Mouse (Mus musculus): ENCODE results near the gene Wfdc3. TPM values are rescaled to one million over a fixed set of nuclear protein-coding genes. Genes with fewer than 3 reads are reported as not detected.

Gene Wfdc3
- polyA plus RNA-seq, 1 experiment, result 2.6 TPM

DNA sequence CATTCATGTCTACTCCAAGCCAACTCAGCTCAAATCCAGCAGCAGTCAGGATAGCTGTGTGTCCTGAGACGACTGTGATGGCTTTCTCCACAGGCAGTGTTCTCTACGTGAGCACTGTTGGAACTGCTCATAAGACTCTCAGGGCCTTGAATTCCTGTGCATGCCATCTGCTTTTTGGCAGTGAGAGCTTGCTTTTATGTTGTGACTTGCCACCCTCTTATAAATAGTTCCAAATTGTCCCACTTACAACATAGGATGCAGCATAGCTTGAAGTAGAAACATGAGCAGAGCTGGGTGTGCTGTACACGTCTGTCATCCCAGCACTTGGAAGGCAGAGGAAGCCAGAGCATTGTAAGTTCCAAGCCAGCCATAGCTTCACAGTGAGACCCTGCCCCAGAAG lies 20.1 kb upstream of the Wfdc3 start:
- TF ChIP-seq POLR2A (IDR thresholded peaks at IDR 0.05; ENCODE audit: extremely low read depth, insufficient read depth, low read length) (no peak), CTCF (IDR thresholded peaks at IDR 0.05; ENCODE audit: extremely low read depth, insufficient read depth, low read length) (no peak)
- H3K4me1 ChIP-seq (ENCODE audit: control insufficient read depth, insufficient read depth, low read length), result no peaks in the 10 kb centered on the region
- H3K27ac ChIP-seq (ENCODE audit: insufficient read depth, low read length), result no peak overlapping the region
- H3K4me3 ChIP-seq (ENCODE audit: insufficient read depth, low read length), result no peak overlapping the region

DNA sequence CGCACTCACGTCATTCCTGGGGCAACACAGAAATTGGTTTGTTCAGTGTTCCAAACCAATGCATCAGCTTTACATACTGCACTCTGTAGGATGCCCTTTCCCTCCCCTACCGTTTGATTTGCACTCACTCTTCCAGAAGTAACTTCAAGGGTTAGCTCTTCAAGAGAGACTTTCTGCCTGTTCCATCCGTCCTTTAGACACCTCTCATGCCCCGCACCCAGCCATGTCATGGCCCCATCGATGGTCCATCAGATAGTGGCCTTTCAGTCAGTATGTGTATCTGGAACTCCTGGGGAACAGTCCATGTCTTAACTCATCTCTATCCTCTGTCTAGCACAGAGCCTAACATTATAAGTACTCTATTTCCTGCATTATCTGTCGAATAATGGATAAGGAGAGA lies 16.9 kb upstream of the Wfdc3 start:
- Histone ChIP-seq H3K4me1 (ENCODE audit: control insufficient read depth, insufficient read depth, low read length) (no peaks in the 10 kb centered on the region), H3K4me3 (ENCODE audit: insufficient read depth, low read length) (no peak overlapping the region), H3K27ac (ENCODE audit: insufficient read depth, low read length) (no peak overlapping the region)
- TF ChIP-seq CTCF (IDR thresholded peaks at IDR 0.05; ENCODE audit: extremely low read depth, insufficient read depth, low read length) (no peak), POLR2A (IDR thresholded peaks at IDR 0.05; ENCODE audit: extremely low read depth, insufficient read depth, low read length) (no peak)

DNA sequence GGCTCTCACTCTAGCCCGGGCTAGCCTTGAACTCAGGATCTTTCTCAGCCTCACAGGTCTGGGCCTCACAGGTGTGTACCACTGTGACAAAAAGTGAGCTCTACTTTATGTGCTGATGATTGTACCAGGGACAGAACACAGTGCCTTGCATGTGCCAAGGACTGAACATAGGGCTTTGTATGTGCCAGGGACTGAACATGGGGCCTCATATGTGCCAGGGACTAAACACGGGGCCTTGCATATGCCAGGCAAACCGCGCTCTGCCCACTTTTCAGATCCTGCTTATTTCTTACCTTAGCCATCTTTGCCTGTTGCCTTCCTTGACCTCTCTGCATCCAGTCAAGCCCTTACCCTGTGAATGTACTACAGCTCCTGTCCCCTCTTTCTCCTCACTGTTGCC lies 16.2 kb upstream of the Wfdc3 start:
- H3K4me1 ChIP-seq (ENCODE audit: control insufficient read depth, insufficient read depth, low read length), result no peaks in the 10 kb centered on the region
- no peak for TF ChIP-seq POLR2A (IDR thresholded peaks at IDR 0.05; ENCODE audit: extremely low read depth, insufficient read depth, low read length)
- TF ChIP-seq CTCF (IDR thresholded peaks at IDR 0.05; ENCODE audit: extremely low read depth, insufficient read depth, low read length), result no peak
- H3K27ac ChIP-seq (ENCODE audit: insufficient read depth, low read length), result no peak overlapping the region
- H3K4me3 ChIP-seq (ENCODE audit: insufficient read depth, low read length), result no peak overlapping the region

DNA sequence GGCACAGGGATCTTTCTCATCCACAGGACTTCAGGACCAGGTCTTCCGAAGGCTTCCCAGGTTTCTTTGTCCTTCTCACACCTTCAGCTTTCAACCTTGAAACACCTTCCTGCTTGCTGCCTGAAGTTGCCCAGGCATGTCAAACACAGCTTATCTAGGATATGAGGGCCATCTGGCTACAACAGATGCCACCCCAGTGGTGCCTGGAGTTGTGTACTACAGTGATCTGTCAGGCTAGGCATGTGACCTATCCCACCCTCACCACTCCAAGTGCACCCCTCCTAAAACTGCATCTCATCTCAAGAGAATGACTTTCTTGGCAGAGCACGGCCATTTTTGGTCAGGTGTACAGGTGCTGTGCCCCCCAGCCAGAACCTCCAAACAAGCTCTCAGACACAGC lies 15.8 kb upstream of the Wfdc3 start:
- Histone ChIP-seq H3K4me1 (ENCODE audit: control insufficient read depth, insufficient read depth, low read length) (no peaks in the 10 kb centered on the region), H3K27ac (ENCODE audit: insufficient read depth, low read length) (no peak overlapping the region), H3K4me3 (ENCODE audit: insufficient read depth, low read length) (no peak overlapping the region)
- TF ChIP-seq CTCF (IDR thresholded peaks at IDR 0.05; ENCODE audit: extremely low read depth, insufficient read depth, low read length) (no peak), POLR2A (IDR thresholded peaks at IDR 0.05; ENCODE audit: extremely low read depth, insufficient read depth, low read length) (no peak)

DNA sequence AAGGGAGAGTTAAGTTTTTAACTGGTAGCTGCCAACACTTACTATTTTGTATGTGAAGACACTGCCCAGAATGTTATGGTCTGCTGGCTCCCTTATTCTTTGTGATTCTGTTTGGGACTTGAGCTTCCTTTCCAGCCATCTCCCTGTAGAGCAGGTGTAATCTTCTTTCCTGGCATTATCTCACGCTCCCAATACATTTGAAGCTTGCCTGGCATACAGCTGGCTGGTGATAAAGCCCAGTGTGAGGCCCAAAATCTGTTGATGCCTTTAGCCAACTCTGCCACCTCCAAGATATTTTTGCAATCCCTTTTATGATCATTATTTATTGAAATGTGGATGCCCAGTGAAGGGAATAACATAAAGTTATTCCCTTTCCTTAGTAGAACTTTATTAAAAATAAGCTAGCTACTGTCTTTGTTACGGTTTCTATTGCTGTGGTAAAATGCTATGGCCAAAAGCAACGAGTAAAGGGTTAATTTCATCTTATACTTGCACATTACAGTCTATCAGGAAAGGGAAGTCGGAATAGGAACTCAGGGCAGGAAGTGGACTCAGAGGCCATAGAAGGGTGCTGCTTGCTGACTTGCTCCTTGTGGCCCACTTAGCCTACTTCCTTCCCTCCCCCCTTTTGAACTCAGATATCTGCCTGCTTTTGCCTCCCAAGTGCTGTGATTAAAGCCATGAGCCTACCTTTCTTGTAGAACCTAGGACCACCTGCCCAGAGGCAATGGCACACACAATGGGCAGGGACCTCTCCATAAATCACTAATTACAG lies 14.5 kb upstream of the Wfdc3 start:
- Histone ChIP-seq H3K27ac (ENCODE audit: insufficient read depth, low read length) (no peak overlapping the region), H3K4me3 (ENCODE audit: insufficient read depth, low read length) (no peak overlapping the region), H3K4me1 (ENCODE audit: control insufficient read depth, insufficient read depth, low read length) (no peaks in the 10 kb centered on the region)
- no peak for TF ChIP-seq CTCF (IDR thresholded peaks at IDR 0.05; ENCODE audit: extremely low read depth, insufficient read depth, low read length)
- TF ChIP-seq POLR2A (IDR thresholded peaks at IDR 0.05; ENCODE audit: extremely low read depth, insufficient read depth, low read length), result no peak

DNA sequence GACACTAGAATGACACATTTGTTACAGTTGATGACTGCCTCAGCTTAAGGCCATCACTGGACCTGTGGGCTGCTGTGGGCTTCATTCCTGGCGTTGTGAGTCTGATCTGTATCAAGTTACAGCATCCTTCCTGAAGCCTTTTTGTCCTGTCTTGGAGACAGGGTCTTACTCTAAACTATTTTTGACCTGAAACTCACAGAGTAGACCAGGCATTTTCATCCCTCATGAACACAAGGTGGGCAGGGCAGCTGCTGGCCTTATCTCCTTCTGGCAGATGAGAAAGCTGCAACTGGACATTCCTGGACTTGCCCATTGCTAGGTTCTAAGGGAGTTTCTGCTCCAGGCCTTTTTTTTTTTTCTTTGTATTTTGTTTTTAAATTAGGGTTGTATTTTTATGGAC lies 13.0 kb upstream of the Wfdc3 start:
- Histone ChIP-seq H3K4me3 (ENCODE audit: insufficient read depth, low read length) (no peak overlapping the region), H3K4me1 (ENCODE audit: control insufficient read depth, insufficient read depth, low read length) (no peaks in the 10 kb centered on the region), H3K27ac (ENCODE audit: insufficient read depth, low read length) (no peak overlapping the region)
- TF ChIP-seq CTCF (IDR thresholded peaks at IDR 0.05; ENCODE audit: extremely low read depth, insufficient read depth, low read length), result no peak
- TF ChIP-seq POLR2A (IDR thresholded peaks at IDR 0.05; ENCODE audit: extremely low read depth, insufficient read depth, low read length), result no peak

DNA sequence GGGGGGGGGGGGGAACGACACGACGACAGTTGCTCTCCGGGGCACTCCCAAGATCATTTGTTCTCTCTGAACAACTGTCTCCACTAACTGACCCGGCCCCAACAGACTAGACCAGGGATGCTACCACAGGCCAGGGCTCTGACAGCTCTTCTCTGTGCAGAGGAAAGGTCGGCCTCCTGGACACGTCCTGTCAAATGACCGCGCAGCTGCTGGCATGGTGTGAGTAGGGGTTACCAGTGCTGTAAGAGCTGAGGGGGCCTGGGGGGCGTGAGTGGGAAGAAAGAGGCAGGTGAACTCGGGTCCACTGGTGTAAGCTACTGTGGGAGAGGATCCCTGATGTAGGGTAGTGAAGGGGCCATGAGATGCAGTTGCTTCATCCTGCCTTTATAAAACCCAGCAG lies 12.1 kb upstream of the Wfdc3 start:
- TF ChIP-seq POLR2A (IDR thresholded peaks at IDR 0.05; ENCODE audit: extremely low read depth, insufficient read depth, low read length) (no peak), CTCF (IDR thresholded peaks at IDR 0.05; ENCODE audit: extremely low read depth, insufficient read depth, low read length) (no peak)
- Histone ChIP-seq H3K4me3 (ENCODE audit: insufficient read depth, low read length) (no peak overlapping the region), H3K27ac (ENCODE audit: insufficient read depth, low read length) (no peak overlapping the region), H3K4me1 (ENCODE audit: control insufficient read depth, insufficient read depth, low read length) (no peaks in the 10 kb centered on the region)

DNA sequence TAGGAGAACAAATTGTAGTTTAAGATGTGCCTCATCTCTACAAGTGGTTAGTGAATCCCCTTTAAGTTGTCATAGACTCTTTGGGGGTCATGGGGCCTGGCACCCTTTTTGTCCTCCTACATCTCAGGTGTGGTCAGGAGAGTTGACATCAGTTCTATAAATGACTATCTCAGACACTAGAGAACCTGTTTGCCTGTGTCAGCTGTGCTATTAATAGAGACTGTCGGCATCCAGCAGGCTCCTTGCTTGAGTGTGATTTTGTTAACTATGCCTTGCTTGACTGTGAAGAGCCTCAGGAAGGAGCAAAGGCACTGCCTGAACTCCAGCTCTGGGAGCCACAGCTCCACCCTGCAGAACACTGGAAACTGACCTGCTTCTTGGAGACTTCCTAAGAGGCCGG lies 9.1 kb upstream of the Wfdc3 start:
- Histone ChIP-seq H3K4me1 (ENCODE audit: control insufficient read depth, insufficient read depth, low read length) (no peaks in the 10 kb centered on the region), H3K4me3 (ENCODE audit: insufficient read depth, low read length) (no peak overlapping the region), H3K27ac (ENCODE audit: insufficient read depth, low read length) (no peak overlapping the region)
- TF ChIP-seq CTCF (IDR thresholded peaks at IDR 0.05; ENCODE audit: extremely low read depth, insufficient read depth, low read length) (no peak), POLR2A (IDR thresholded peaks at IDR 0.05; ENCODE audit: extremely low read depth, insufficient read depth, low read length) (no peak)

DNA sequence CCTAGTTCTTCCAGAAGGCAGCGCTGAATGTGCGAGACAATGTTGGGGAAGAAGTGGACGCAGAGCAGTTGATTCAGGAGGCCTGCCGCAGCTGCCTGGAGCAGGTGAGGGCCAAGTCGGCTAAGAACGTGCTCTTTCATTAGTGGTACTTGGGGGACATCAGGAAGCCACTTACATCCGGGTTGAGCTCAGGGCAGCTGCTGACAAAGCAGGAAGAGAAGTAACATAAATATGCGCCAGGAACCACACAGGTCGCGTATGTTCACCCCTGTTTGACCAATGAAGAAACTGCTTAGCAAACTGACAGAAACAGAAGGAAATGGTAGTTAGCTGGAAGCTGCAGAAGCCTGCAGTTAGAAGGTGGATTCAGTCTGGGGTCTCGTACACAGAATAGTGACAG lies 8.4 kb upstream of the Wfdc3 start:
- Histone ChIP-seq H3K4me1 (ENCODE audit: control insufficient read depth, insufficient read depth, low read length) (no peaks in the 10 kb centered on the region), H3K27ac (ENCODE audit: insufficient read depth, low read length) (no peak overlapping the region), H3K4me3 (ENCODE audit: insufficient read depth, low read length) (no peak overlapping the region)
- TF ChIP-seq POLR2A (IDR thresholded peaks at IDR 0.05; ENCODE audit: extremely low read depth, insufficient read depth, low read length) (no peak), CTCF (IDR thresholded peaks at IDR 0.05; ENCODE audit: extremely low read depth, insufficient read depth, low read length) (no peak)

DNA sequence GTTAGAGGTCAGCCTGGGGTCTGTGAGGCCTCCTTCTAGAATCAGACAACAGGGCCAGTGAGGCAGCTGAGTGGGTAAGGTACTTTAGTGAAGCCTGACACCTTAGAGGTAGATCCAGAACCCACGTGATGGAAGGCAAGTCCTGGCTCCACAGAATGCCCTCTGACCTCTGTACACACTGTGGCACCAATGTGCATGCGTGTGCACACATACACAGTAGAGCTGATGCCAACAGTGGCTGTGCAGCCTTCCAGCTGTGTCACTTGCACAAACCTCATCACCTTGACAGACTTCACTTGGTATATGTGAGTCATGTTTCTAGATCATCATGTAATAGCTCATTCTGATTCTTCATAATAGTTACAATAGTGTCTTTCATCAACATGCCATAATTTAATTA lies 6.7 kb upstream of the Wfdc3 start:
- H3K4me3 ChIP-seq (ENCODE audit: insufficient read depth, low read length), result no peak overlapping the region
- no peak overlapping the region for H3K27ac ChIP-seq (ENCODE audit: insufficient read depth, low read length)
- TF ChIP-seq POLR2A (IDR thresholded peaks at IDR 0.05; ENCODE audit: extremely low read depth, insufficient read depth, low read length) (no peak), CTCF (IDR thresholded peaks at IDR 0.05; ENCODE audit: extremely low read depth, insufficient read depth, low read length) (no peak)

More for the DNA sequence above, 6.7 kb upstream of the Wfdc3 start:
- peaks cover 1% of the 10 kb centered on the region; the same call in 1 of the 2 replicates for H3K4me1 ChIP-seq (ENCODE audit: control insufficient read depth, insufficient read depth, low read length)

All from cortical plate, adult 2 months (tissue).